Mouse (Mus musculus): ENCODE results near the gene Cfap221. TPM values are rescaled to one million over a fixed set of nuclear protein-coding genes. Genes with fewer than 3 reads are reported as not detected.

Cfap221 gene
- total RNA-seq, 1 experiment from 2014 or later, result not detected

DNA sequence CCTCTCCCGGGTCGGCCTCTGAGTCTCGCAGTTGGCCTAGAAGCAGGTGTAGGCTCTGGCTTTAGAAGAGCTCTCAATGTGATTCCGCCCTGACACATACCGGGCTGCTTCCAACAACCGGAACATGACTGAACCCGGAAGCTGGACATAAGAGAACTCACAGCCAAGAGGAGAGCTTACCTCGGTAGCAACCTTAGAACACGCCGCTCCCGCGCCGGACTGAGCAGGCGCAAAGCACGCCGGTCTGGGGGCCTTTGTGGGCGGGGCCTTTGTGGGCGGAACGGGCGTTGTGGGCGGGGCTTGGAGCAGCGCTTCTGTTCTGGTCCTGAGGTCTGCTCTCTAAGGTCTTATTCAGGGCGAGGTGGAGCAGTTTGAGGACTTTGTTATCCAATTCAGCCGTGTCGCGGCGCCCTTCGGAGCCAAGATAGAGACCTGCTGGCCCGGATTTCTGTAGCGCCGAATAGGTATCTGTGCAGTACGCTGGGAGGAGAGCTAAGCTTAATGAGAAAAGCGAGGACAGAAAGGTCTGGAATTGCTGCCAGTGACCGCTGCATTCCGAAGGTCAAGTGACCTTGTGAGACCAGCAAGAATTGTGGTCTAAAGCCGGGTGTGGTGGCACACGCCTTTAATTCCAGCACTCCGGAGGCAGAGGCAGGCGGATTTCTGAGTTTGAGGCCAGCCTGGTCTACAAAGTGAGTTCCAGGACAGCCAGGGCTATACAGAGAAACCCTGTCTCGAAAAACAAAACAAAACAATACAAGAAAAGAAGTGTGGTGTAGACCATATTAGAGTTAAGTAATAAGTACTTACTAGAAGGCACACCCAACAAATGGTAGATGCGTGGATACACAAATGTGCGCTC, 83.8 kb downstream of the Cfap221 start, which contains the start of gene Tmem177:
Gene Tmem177, minus strand, starts transcription at position 256 of the 862 bp plus-strand sequence.
- ATAC-seq (replicated peaks; ENCODE audit: low read depth, poor library complexity, severe bottlenecking), result peak; percentile 95

DNA sequence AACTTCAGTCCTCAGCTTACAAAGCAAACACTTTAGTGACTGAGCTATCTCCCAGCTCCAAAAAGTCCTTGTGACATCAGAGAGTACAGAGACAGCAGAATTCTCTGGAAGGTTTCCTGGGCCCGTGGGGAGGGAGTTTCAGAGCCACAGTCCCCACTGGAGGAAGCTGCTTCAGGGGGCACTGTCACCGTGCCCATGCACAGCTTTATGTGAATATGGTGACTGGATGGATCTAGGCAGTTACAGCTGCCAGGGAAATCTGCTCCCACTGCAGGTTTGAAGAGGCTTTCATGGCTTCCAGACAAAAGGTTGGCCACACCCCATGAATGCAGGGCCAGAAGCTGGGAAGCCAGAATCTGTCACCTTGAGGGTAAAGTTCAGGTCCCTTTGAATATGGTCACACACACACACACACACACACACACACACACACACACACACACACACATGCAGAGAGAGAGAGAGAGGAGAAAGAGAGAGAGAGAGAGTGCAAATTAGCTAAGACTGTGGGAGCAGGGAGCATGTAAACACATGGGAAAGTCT, 89.8 kb downstream of the Cfap221 start:
- no peak for ATAC-seq (replicated peaks; ENCODE audit: low read depth, poor library complexity, severe bottlenecking)

DNA sequence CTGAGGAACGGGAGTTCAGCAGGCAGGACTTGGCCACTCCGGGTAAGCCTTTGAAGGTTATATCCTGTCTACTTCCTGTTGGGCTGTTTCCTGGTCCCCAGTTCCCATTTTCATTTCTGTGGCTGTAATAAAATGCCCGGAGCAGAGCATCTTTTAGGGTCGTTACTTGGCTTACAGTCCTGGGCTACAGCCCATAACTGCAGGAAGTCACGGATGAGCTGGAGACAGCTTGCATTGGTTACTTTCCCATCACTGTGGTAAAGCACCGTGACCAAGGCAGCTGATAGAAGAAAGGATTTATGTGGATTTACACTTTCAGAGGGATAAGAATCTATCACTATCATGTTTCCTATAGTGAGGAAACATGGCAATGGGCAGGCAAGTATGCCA, 93.8 kb downstream of the Cfap221 start:
- ATAC-seq (replicated peaks; ENCODE audit: low read depth, poor library complexity, severe bottlenecking), result no peak

DNA sequence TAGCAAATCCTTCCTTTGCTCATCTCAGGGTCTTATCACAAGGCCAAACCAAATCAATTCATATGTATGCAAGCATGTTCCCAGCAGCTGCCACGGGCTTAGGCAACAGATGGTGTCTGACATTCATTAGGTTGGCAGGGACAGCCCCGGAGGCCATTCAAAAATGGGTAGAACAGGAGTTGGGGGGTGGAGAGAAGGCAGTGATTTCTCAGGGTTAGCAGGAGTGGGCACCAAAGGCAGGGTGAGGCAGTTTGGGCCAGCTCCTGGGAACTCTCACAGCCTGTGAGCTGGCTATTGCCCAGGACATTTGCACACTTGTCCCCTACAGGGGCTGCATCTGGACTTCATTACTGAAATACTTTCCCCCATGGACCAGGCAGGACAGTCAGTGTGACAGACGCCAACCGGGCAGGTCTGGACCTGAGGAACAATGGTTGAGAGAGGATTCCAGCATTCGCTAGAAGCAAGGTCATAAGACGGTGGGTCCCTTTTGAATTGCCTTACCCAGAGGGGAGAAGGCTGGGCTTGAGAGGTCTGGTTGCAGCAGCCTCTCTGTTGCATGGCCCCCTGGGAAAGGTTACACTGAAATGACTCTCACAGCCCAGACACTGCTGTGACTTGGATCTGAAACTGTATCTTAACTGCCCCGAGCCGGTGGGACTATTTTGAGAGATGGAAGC, 94.3 kb downstream of the Cfap221 start:
- no peak for ATAC-seq (replicated peaks; ENCODE audit: low read depth, poor library complexity, severe bottlenecking)

DNA sequence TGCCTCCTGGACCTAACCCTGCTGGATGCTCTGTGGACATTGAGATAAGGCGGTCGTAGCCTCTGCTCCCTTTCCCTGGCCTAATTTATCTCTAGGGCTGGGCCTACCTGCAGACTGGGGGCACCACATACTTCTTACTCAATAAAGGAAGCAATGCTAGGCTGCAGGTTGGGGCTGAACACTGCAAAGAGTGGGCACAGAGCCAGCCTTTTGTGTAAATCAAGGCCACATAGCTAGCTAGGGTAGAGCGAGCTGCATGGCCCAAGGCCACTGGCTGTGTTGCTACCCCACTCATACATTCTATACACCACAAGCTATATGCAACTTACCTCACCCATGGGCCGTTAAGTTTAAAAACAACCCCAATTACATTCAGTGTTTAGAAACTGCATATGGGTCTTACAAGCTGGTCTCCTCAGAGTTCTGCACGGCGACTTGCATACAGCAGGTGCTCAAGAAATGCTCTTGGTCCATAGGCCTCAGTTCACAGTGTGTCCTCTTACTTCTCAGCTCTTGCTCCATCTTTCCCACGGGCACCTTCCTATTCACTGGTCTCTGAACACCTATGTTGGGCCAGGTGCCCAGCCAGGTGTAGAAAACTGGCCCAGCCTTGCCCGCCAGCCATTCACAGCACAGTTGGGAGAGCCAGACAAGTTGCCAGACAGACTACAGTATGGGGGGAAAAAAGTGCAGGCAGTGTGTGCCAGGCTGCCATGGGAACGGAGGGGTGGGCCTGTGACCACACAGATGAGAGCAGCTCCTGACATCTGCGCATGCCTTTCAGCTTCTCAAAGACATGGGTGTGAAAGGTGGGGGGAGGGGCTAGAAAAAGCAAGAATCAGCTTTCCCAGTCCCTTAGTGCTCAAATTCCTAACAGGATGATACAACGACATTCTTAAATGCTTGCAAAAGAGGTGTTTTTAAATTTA, 97.6 kb downstream of the Cfap221 start:
- no peak for ATAC-seq (replicated peaks; ENCODE audit: low read depth, poor library complexity, severe bottlenecking)

DNA sequence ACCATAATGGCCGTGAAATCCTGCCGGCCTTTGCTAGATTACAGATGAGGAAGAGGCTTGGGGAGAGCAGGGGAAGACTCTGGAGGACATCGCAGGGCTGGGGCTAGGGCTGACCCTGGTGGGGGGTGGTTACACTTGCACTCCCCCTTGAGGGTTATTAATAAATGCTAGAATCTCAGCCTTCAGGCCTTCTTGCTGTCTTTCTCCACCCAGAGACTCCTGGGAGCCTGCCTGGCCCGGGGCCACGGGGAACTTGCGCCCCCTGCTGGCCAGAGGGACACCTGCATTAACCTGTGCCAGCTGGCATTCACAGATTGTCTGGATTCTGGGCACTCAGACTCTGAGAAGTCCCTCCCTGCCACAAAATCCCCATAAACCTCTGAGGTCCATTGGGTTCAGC, 102.1 kb downstream of the Cfap221 start:
- peak; percentile 85 for ATAC-seq (replicated peaks; ENCODE audit: low read depth, poor library complexity, severe bottlenecking)

DNA sequence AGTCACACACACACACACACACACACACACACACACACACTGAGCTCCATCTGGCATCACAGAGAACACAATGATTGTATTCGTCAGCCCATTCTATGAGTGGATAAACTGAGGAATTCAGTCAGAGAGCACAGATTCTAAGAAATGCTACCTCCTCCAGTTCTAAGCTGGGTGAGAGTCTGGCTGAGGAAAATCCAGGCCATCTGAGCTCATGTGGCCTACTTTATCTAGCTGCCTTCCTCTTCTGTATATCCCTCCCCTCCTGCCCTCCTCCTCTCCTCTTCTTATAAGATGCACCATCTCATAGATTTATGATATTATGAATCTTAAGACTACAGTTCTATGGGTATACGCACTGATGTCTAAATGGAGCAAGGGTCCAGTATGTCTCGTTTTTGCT, 103.4 kb downstream of the Cfap221 start:
- no peak for ATAC-seq (replicated peaks; ENCODE audit: low read depth, poor library complexity, severe bottlenecking)

DNA sequence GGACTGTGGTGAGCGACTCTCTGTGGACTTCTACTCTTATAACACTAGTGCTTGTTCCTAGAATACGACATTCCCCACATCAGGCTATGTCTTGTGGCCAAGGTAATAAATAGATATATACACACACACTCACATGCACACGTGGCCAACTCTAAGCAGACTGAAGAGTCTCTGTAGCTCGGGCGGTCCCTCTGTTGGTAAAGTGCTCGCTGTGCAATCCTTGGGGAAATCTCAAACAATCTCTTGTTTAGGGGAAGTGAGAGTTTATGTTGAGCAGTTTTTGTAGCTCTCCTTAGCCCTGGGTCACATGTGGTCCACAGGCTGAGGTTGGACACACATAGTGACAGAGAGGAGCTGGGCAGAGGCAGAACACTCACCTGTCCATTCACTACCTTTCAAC, 104.1 kb downstream of the Cfap221 start:
- ATAC-seq (replicated peaks; ENCODE audit: low read depth, poor library complexity, severe bottlenecking), result peak; percentile 33

DNA sequence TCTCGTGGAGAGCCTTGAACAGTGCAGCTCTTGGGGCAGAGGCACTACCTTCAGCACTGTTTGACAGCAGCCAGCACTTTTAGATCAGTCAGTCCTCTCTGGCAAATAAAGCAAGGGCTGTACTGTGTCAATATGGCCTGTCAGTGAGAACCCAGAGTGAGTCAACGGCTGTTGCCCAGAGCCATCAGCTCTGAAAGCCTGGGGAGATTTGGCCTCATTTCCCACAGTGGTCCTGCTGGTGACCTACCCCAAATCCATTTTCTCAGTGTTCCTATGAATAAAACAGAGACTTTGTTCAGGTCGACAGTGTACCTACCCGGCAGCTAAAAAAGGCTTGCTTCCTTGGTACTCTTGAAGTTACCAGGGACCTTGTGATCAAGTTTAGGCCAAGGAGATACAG, 105.2 kb downstream of the Cfap221 start:
- no peak for ATAC-seq (replicated peaks; ENCODE audit: low read depth, poor library complexity, severe bottlenecking)

DNA sequence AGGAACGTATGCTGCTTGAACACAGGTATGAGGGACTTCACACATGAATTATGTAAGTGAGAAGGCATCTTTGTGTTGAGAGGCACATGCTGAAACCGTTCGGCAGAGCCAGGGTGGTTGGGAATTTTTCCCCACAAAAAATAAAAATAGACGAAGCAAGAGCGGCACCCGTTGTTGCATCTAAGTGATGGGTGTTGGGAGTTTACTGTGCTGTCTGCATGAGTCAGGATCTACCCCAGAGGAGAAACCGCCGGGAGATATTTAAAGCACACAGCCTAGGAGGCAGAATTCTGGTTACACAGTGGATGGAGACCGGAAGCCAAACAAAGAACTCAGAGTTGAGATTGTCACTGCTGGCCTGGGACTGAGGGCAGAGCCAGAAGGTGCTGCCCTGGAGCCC, 105.9 kb downstream of the Cfap221 start:
- ATAC-seq (replicated peaks; ENCODE audit: low read depth, poor library complexity, severe bottlenecking), result no peak

DNA sequence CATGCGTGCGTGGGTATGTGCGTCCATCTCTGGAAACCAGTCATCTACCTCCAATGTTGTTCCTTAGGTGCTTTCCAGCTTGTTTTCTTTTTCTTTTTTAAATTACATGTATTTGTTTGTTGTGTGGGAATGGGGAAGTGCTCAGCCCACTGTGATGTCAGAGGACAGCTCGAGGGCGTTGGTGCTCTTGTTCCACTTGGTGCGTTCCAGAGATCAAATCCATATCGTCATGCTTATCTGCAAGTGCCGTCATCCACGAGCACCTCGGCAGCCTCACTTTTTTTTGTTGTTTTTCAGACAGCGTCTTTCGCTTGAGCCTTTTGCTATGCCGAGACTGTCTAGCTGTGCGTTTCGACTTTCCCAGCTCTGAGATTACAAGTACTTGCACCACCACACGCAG, 107.7 kb downstream of the Cfap221 start:
- ATAC-seq (replicated peaks; ENCODE audit: low read depth, poor library complexity, severe bottlenecking), result no peak

DNA sequence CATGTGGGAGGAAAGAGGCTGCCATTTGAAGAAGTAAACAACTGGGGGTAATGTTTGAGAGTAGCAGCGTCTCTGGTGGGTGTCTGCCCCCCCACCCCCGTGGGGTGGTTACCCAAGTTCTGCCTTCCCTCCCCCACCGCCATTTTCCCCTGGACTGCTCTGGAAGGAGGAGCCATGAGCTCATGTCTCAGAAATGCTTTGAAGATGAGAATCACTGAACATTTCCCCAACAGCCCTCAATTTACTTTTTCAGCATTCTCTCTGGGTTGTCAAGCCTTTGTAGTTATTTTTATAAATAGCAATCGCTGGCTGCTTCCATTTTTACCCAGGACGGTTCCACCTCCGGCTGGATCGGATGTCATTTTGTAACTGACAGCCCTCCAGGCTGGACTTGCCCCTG, 110.7 kb downstream of the Cfap221 start:
- ATAC-seq (replicated peaks; ENCODE audit: low read depth, poor library complexity, severe bottlenecking), result no peak

DNA sequence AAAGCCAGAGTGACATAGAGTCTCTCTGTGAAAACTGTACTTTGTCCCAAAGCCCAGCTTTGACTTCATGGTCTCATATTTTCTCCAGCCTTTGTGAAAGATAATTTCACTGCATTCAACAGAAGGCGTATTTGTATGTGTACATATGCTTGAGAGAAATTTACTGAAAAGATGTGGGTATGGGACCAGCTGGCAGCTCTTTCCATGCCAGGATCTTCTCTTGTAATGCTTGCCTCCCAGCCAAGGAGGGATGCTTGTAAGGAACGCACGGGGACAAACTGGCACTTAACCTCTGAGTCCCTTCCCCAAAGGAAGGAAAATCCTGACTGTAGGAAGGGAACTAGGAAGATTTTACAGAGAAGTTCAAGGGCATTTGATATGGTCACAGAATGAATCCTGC, 112.8 kb downstream of the Cfap221 start:
- no peak for ATAC-seq (replicated peaks; ENCODE audit: low read depth, poor library complexity, severe bottlenecking)

DNA sequence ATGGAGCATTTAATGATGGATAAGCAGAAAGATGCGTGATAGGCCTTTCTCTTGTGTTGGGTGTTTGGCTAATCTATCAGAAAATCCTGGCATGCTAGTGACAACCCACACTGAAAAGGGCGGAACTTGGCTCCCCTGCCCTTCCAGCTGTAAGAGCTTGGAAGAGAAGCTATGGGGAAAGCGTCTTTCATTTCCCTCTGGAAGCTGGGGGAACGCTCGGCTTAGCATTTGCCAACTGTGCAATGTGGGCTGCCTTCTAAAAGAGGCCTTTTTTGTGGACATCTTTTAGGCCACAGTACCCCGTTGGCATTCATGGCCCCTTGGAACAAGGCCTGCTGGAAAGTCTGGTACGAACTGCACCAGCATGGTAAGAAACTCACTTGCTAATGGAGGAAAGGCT, 118.1 kb downstream of the Cfap221 start:
- ATAC-seq (replicated peaks; ENCODE audit: low read depth, poor library complexity, severe bottlenecking), result no peak

DNA sequence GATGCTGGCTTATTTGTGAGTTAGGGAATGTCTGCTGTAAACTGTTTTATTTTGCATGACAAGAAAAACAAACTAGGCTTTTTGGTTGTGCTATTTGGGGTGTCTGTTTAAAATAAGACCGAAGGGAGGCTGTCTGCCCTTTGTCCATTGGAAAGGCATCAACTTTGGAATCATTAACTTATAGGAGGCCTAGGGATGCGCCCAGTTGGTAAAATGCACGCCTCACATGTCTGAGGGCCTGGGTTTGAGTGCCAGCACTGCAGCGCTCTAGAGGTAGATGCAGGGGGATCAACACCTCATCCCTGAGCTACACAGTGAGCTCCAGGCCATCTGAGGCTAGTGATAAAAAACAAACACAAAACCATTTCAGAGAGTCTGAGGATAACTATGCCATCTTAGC, 119.6 kb downstream of the Cfap221 start:
- ATAC-seq (replicated peaks; ENCODE audit: low read depth, poor library complexity, severe bottlenecking), result no peak

Other genes with a start within 250 kb of the Cfap221 start
- gene Ptpn4, start 159.6 kb downstream of the Cfap221 start, total RNA-seq (2017), result 14.0 and 24.6 TPM in 2 replicates
- 4.1 and 5.3 TPM in 2 replicates for gene Tmem177, start 84.0 kb downstream of the Cfap221 start, total RNA-seq (2017)
- gene Sctr, start 9.7 kb upstream of the Cfap221 start, total RNA-seq (2017), result not detected in 2 replicates
- 0.78 and 0.87 TPM in 2 replicates for gene Tmem37, start 76.8 kb upstream of the Cfap221 start, total RNA-seq (2017)
- gene Dbi, start 123.8 kb upstream of the Cfap221 start, total RNA-seq (2017), result 294 and 313 TPM in 2 replicates
- gene 3110009E18Rik, start 124.0 kb upstream of the Cfap221 start, total RNA-seq (2017), result 4.1 and 12.9 TPM in 2 replicates